Mouse (Mus musculus): ENCODE results near the gene Bcr. TPM values are rescaled to one million over a fixed set of nuclear protein-coding genes. Genes with fewer than 3 reads are reported as not detected.

Gene Bcr
- polyA plus RNA-seq, 1 experiment from 2014 or later = 16.5 TPM

DNA sequence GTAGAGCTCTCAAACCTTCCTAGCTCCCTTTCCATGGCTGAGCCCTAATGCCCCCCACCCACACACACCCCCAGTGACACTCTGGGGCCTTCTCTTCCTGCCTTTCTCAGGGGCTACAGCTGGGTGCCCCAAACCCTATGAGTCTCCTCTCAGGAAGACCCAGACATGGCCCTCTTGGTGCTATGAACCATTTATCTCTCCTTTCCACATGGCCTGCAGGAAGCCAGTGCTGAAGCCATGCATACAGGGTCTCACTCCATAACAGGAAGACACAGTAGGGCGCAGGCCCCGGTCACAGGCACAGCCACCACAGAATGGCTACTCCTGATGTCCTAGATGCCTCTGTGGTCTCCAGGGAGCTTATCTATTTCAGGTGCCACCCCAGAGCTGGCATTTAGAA is 43.1 kb downstream of the Bcr start:
- Histone ChIP-seq H3K27ac (replicated peaks) (no peak overlapping the region), H3K4me2 (no peak overlapping the region), H3K9me3 (no peaks in the 10 kb centered on the region), H3K27me3 (no peaks in the 10 kb centered on the region), H3K4me1 (replicated peaks) (peaks cover 58% of the 10 kb centered on the region), H3K9ac (no peak overlapping the region), H3K36me3 (no peaks in the 10 kb centered on the region), H3K4me3 (no peak overlapping the region)
- no peak for ATAC-seq (ENCODE audit: low FRiP score, low read depth)
- 86% methylated on average over 2 of the region's 2 CpGs for WGBS

- H3K36me3 ChIP-seq = no peaks in the 10 kb centered on the region
- no peak overlapping the region for H3K4me2 ChIP-seq
- H3K9me3 ChIP-seq = no peaks in the 10 kb centered on the region
- 67% methylated on average over 9 of the region's 9 CpGs for WGBS
- no peak overlapping the region for H3K4me3 ChIP-seq
- no peak overlapping the region for H3K9ac ChIP-seq
- no peak for ATAC-seq (ENCODE audit: low FRiP score, low read depth)
- H3K27ac ChIP-seq (replicated peaks) = peak overlapping the region; percentile 38
- peaks cover 52% of the 10 kb centered on the region for H3K4me1 ChIP-seq (replicated peaks)
- no peaks in the 10 kb centered on the region for H3K27me3 ChIP-seq
Measured at GRCm38 (mm10) chr10:75104191-75105098, 44.1 kb downstream of the Bcr start.

GRCm38 (mm10) chr10:75105099-75105461 is 44.7 kb downstream of the Bcr start:
- WGBS = 79% methylated on average over 4 of the region's 4 CpGs
- no peak for ATAC-seq (ENCODE audit: low FRiP score, low read depth)
- Histone ChIP-seq H3K27me3 (no peaks in the 10 kb centered on the region), H3K36me3 (no peaks in the 10 kb centered on the region), H3K9ac (no peak overlapping the region), H3K4me3 (no peak overlapping the region), H3K27ac (replicated peaks) (no peak overlapping the region), H3K9me3 (no peaks in the 10 kb centered on the region), H3K4me1 (replicated peaks) (peaks cover 49% of the 10 kb centered on the region), H3K4me2 (no peak overlapping the region)

DNA sequence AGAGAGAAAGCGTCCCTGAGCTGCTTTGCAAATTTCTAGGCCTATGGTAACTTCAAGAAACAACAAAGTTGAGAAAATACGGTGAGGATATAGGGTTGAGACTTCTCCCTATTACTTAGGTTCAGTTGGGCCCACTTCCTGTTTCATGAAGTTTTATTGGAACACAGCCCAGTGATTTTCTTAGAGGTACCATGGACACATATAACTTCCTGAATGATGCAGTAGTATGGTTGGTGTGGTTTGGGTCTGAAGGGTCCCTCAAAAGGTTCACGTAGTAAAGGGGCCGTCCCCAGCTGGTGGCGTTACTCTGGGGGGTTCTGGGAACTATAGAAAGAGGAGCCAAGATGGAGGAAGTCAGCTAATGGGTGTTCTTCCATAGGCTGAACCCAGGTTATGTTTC is 45.3 kb downstream of the Bcr start:
- Histone ChIP-seq H3K9me3 (no peaks in the 10 kb centered on the region), H3K4me3 (no peak overlapping the region), H3K36me3 (no peaks in the 10 kb centered on the region), H3K9ac (no peak overlapping the region), H3K4me2 (no peak overlapping the region), H3K4me1 (replicated peaks) (peaks cover 43% of the 10 kb centered on the region), H3K27me3 (no peaks in the 10 kb centered on the region), H3K27ac (replicated peaks) (no peak overlapping the region)
- WGBS = 94% methylated on average over 5 of the region's 5 CpGs
- ATAC-seq (ENCODE audit: low FRiP score, low read depth) = no peak

DNA sequence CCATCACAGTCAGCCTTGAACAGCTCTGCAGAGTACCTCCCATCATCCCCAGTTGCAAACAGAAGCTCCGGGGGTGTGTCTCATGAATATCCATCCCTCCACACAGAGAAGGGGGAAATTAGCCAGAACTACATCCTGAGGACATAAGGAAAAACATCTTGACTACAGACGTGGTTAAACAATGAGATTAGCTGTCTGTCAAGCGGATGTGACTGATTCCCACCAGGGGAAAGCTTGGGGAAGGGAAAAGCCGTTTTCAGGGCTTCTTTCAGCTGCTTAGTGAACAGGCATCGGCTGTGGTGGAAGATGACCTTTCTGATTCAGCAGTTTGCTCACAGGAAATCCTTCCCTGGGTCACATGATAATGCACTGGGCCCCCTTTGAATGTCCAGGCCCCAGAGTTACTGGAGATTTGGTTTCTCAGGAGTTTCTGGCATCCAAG is 46.6 kb downstream of the Bcr start:
- Histone ChIP-seq H3K9ac (no peak overlapping the region), H3K4me1 (replicated peaks) (peaks cover 42% of the 10 kb centered on the region), H3K36me3 (no peaks in the 10 kb centered on the region), H3K4me2 (no peak overlapping the region), H3K4me3 (no peak overlapping the region), H3K27me3 (no peaks in the 10 kb centered on the region), H3K9me3 (no peaks in the 10 kb centered on the region), H3K27ac (replicated peaks) (peak overlapping the region; percentile 53)
- 13% methylated on average over 5 of the region's 5 CpGs for WGBS
- 0 out of 2 replicates have a peak, but pooled peaks have one; percentile 12 for ATAC-seq (ENCODE audit: low FRiP score, low read depth)

DNA sequence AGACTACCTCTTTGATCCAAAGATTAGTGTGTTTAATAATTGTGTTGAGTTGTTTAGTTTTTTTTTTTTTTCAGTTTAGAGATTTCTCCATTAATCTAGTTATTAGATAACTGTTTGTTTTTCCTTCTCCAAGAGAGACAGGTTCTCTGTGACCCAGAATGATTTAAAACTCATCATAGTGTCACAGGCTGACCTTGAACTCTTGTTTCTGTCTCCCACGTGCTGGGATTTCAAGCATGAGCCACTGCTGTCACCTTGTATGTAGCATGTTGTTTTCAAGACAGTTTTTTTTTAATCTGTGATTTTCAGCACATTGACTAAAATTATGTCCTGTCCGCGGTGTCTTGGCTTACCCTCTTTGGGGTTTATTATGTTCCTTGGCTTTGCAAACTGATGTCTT is 47.7 kb downstream of the Bcr start:
- H3K9ac ChIP-seq = no peak overlapping the region
- no peaks in the 10 kb centered on the region for H3K36me3 ChIP-seq
- no peak overlapping the region for H3K4me2 ChIP-seq
- H3K27ac ChIP-seq (replicated peaks) = no peak overlapping the region
- WGBS = 77% methylated on average over 3 of the region's 3 CpGs
- no peak for ATAC-seq (ENCODE audit: low FRiP score, low read depth)
- H3K27me3 ChIP-seq = no peaks in the 10 kb centered on the region
- H3K4me1 ChIP-seq (replicated peaks) = peaks cover 51% of the 10 kb centered on the region
- no peak overlapping the region for H3K4me3 ChIP-seq
- H3K9me3 ChIP-seq = no peaks in the 10 kb centered on the region

DNA sequence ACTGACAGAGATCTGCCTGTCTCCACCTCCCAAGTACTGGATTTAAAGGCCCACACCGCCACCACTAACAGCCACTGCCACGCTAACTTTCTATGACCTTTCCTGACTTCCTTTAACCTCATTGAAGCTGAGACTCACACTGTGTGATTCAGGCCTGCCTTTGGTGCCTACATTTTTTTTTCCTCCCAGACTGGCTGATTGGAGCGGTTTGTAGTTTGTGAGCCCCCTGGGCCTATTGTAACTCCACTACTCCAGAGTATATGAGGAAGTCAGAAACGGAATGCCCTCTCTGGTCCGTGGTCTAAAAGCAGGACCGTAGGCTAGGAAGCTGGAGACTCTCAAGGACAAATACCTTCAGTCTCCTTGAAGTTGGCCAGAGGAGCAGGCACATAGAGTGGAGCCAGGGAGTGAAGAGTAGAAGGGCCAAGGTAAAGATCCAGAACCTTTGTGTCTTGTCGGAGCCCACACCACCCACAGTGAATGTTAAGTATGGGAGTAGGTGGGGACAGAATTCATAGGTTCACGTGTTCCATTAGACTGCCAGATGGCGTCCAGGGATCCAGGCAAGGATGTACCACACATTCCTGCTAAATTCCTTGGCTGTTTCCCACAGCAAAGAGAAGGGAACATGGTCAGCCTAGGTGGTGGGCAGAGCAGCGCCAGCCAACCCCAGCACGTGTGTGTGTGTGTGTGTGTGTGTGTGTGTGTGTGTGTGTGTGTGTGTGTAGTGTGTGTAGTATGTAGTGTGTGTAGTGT is 51.2 kb downstream of the Bcr start:
- Histone ChIP-seq H3K4me1 (replicated peaks) (peaks cover 34% of the 10 kb centered on the region), H3K27ac (replicated peaks) (no peak overlapping the region), H3K9me3 (no peaks in the 10 kb centered on the region), H3K36me3 (no peaks in the 10 kb centered on the region), H3K4me2 (no peak overlapping the region), H3K27me3 (no peaks in the 10 kb centered on the region), H3K4me3 (no peak overlapping the region), H3K9ac (no peak overlapping the region)
- ATAC-seq (ENCODE audit: low FRiP score, low read depth) = no peak
- 80% methylated on average over 11 of the region's 11 CpGs for WGBS

DNA sequence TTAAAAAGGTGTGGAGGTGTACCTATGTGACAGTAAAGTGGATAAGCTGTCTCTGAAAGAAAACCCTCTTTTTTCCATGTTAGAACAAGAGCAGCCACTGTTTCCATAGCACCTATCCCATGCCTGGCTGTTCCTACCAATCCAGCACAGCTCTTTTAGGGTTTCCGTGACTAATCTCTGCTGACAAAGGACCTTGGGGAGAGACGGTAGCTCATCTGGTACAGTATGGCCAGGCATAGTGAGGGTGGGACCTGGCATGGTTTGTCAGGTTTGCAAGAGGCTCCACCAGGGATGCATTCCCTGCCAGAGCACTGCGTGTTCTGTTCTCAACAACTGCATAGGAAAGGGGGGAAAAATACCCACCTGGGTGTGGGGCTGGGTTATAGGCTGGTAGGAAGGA is 52.0 kb downstream of the Bcr start:
- ATAC-seq (ENCODE audit: low FRiP score, low read depth) = 0 out of 2 replicates have a peak, but pooled peaks have one; percentile 6
- Histone ChIP-seq H3K36me3 (no peaks in the 10 kb centered on the region), H3K4me1 (replicated peaks) (peaks cover 26% of the 10 kb centered on the region), H3K9me3 (no peaks in the 10 kb centered on the region), H3K27ac (replicated peaks) (no peak overlapping the region), H3K4me3 (no peak overlapping the region), H3K4me2 (no peak overlapping the region), H3K27me3 (no peaks in the 10 kb centered on the region), H3K9ac (no peak overlapping the region)
- WGBS = 45% methylated on average over 3 of the region's 3 CpGs

GRCm38 (mm10) chr10:75113620-75114019 is 53.2 kb downstream of the Bcr start:
- no peak overlapping the region for H3K4me2 ChIP-seq
- ATAC-seq (ENCODE audit: low FRiP score, low read depth) = no peak
- no peaks in the 10 kb centered on the region for H3K36me3 ChIP-seq
- H3K9me3 ChIP-seq = no peaks in the 10 kb centered on the region
- H3K4me1 ChIP-seq (replicated peaks) = peaks cover 24% of the 10 kb centered on the region
- WGBS = 60% methylated on average over 9 of the region's 9 CpGs
- no peak overlapping the region for H3K9ac ChIP-seq
- H3K27ac ChIP-seq (replicated peaks) = no peak overlapping the region
- no peaks in the 10 kb centered on the region for H3K27me3 ChIP-seq
- no peak overlapping the region for H3K4me3 ChIP-seq

- Histone ChIP-seq H3K36me3 (no peaks in the 10 kb centered on the region), H3K4me2 (no peak overlapping the region), H3K9me3 (no peaks in the 10 kb centered on the region), H3K9ac (no peak overlapping the region), H3K4me1 (replicated peaks) (peaks cover 24% of the 10 kb centered on the region), H3K27me3 (no peaks in the 10 kb centered on the region), H3K27ac (replicated peaks) (no peak overlapping the region), H3K4me3 (no peak overlapping the region)
- WGBS = 81% methylated on average over 5 of the region's 5 CpGs
- no peak for ATAC-seq (ENCODE audit: low FRiP score, low read depth)
Measured at GRCm38 (mm10) chr10:75115240-75115639, 54.8 kb downstream of the Bcr start.

- H3K4me1 ChIP-seq (replicated peaks) = peaks cover 31% of the 10 kb centered on the region
- H3K27ac ChIP-seq (replicated peaks) = no peak overlapping the region
- H3K27me3 ChIP-seq = no peaks in the 10 kb centered on the region
- no peaks in the 10 kb centered on the region for H3K36me3 ChIP-seq
- H3K4me2 ChIP-seq = no peak overlapping the region
- no peak for ATAC-seq (ENCODE audit: low FRiP score, low read depth)
- no peaks in the 10 kb centered on the region for H3K9me3 ChIP-seq
- H3K4me3 ChIP-seq = no peak overlapping the region
- 74% methylated on average over 7 of the region's 7 CpGs for WGBS
- H3K9ac ChIP-seq = no peak overlapping the region
Measured at GRCm38 (mm10) chr10:75116842-75117457, 56.6 kb downstream of the Bcr start.

GRCm38 (mm10) chr10:75118444-75118843 is 58.1 kb downstream of the Bcr start:
- no peak overlapping the region for H3K27ac ChIP-seq (replicated peaks)
- H3K36me3 ChIP-seq = no peaks in the 10 kb centered on the region
- H3K4me1 ChIP-seq (replicated peaks) = peaks cover 20% of the 10 kb centered on the region
- no peak overlapping the region for H3K4me2 ChIP-seq
- ATAC-seq (ENCODE audit: low FRiP score, low read depth) = no peak
- 83% methylated on average over 6 of the region's 6 CpGs for WGBS
- H3K27me3 ChIP-seq = no peaks in the 10 kb centered on the region
- no peak overlapping the region for H3K4me3 ChIP-seq
- no peaks in the 10 kb centered on the region for H3K9me3 ChIP-seq
- H3K9ac ChIP-seq = no peak overlapping the region
